Mouse (Mus musculus): ENCODE results near the gene Trp53bp1. TPM values are rescaled to one million over a fixed set of nuclear protein-coding genes. Genes with fewer than 3 reads are reported as not detected.

Gene Trp53bp1
- polyA plus RNA-seq, 1 experiment from 2014 or later = 230 TPM

DNA sequence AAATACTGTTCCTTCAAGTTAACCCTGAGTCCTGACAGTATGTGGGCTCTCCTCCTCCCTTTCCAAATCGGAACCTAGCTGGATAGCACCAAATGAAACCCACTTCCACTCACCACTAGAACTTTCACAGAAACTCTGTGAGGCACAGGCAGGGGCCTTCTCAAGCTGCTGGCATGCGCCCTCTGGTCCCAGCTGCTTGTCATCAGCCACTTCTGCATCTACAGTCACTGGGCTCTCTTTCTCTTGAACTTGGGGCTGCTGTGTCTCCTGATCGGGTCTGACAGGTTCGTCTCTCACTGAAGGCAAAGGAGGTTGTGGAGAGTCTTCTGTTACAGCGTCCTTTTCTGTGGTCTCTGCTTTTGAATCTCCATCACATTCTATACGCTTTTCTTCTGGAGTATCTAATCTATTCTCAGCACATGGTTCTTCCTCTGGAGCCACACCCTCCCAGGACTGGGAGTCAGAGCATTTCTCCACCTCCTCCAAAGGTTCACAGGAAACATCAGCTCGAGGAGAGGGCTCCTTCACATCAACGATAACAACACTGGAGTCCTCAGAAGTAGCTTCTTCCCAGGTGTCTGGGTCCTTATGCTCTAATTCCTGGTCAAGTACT lies 35.6 kb downstream of the Trp53bp1 start:
- Histone ChIP-seq H3K9ac (replicated peaks) (no peak overlapping the region), H3K27me3 (no peaks in the 10 kb centered on the region), H3K36me3 (peaks cover 90% of the 10 kb centered on the region), H3K9me3 (no peaks in the 10 kb centered on the region), H3K4me1 (no peaks in the 10 kb centered on the region), H3K27ac (replicated peaks) (no peak overlapping the region), H3K4me3 (no peak overlapping the region), H3K4me2 (replicated peaks) (no peak overlapping the region)
- ATAC-seq (ENCODE audit: low FRiP score, low read depth) = no peak
- 89% methylated on average over 8 of the region's 8 CpGs for WGBS

- 78% methylated on average over 4 of the region's 4 CpGs for WGBS
- Histone ChIP-seq H3K27me3 (no peaks in the 10 kb centered on the region), H3K4me1 (no peaks in the 10 kb centered on the region), H3K27ac (replicated peaks) (no peak overlapping the region), H3K9me3 (no peaks in the 10 kb centered on the region), H3K4me3 (no peak overlapping the region), H3K4me2 (replicated peaks) (no peak overlapping the region), H3K9ac (replicated peaks) (no peak overlapping the region), H3K36me3 (peaks cover 90% of the 10 kb centered on the region)
- ATAC-seq (ENCODE audit: low FRiP score, low read depth) = no peak
These were observed 43.1 kb downstream of the Trp53bp1 start for GRCm38 (mm10) chr2:121228135-121228534.

- no peak overlapping the region for H3K4me2 ChIP-seq (replicated peaks)
- H3K4me3 ChIP-seq = no peak overlapping the region
- H3K9ac ChIP-seq (replicated peaks) = no peak overlapping the region
- H3K27ac ChIP-seq (replicated peaks) = no peak overlapping the region
- WGBS = 94% methylated on average over 2 of the region's 2 CpGs
- peaks cover 81% of the 10 kb centered on the region for H3K36me3 ChIP-seq
- no peaks in the 10 kb centered on the region for H3K4me1 ChIP-seq
- no peaks in the 10 kb centered on the region for H3K27me3 ChIP-seq
- no peak for ATAC-seq (ENCODE audit: low FRiP score, low read depth)
- no peaks in the 10 kb centered on the region for H3K9me3 ChIP-seq
These were observed 48.2 kb downstream of the Trp53bp1 start for GRCm38 (mm10) chr2:121223010-121223409.

DNA sequence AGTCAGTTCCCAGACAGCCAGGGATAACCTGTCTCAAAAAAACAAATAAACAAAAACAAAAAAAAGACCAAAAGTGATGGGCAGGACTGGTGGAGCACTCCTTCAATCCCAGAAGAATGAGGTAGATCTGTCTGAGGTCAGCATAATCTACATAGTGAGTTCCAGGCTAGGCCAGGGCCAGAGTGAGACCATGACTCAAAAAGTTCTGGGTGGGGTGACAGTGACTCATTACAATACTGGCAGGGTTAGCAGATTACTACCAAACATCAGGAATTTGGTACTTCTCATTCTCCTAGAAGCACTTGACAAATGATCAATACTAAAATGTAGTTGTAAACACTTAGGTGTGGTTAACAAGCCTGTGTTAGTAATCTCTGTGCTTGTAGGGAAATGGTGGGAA lies 51.2 kb downstream of the Trp53bp1 start:
- H3K9ac ChIP-seq (replicated peaks) = no peak overlapping the region
- peaks cover 80% of the 10 kb centered on the region for H3K36me3 ChIP-seq
- H3K27me3 ChIP-seq = no peaks in the 10 kb centered on the region
- no peak for ATAC-seq (ENCODE audit: low FRiP score, low read depth)
- H3K4me1 ChIP-seq = no peaks in the 10 kb centered on the region
- no peak overlapping the region for H3K4me3 ChIP-seq
- H3K4me2 ChIP-seq (replicated peaks) = no peak overlapping the region
- H3K9me3 ChIP-seq = no peaks in the 10 kb centered on the region
- H3K27ac ChIP-seq (replicated peaks) = no peak overlapping the region

GRCm38 (mm10) chr2:121219177-121219576 lies 52.0 kb downstream of the Trp53bp1 start:
- H3K9ac ChIP-seq (replicated peaks) = no peak overlapping the region
- H3K27me3 ChIP-seq = no peaks in the 10 kb centered on the region
- no peak overlapping the region for H3K4me3 ChIP-seq
- no peak overlapping the region for H3K27ac ChIP-seq (replicated peaks)
- peaks cover 81% of the 10 kb centered on the region for H3K36me3 ChIP-seq
- no peak overlapping the region for H3K4me2 ChIP-seq (replicated peaks)
- H3K4me1 ChIP-seq = no peaks in the 10 kb centered on the region
- ATAC-seq (ENCODE audit: low FRiP score, low read depth) = no peak
- H3K9me3 ChIP-seq = no peaks in the 10 kb centered on the region

DNA sequence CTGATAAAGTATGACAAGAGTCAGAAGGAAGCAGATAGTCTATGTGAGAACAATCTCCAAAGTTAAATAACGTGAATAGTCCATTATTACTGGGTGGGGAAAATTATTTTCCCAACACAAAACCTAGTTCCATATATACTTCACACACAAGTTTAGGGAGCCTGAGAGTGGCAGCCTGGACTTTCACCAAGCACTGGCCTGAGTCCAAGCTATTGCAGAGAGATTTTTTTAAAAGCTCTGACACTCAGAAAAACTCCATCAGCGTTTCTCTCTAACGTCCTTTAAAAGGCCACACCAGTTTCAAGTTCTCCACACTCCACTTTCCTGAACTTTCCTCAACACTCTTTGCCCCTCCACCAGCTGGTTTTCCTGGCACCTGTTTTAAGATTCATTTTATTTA lies 56.7 kb downstream of the Trp53bp1 start:
- Histone ChIP-seq H3K4me1 (no peaks in the 10 kb centered on the region), H3K4me2 (replicated peaks) (no peak overlapping the region), H3K36me3 (peaks cover 85% of the 10 kb centered on the region), H3K9ac (replicated peaks) (no peak overlapping the region), H3K27ac (replicated peaks) (no peak overlapping the region), H3K4me3 (no peak overlapping the region), H3K9me3 (no peaks in the 10 kb centered on the region), H3K27me3 (no peaks in the 10 kb centered on the region)
- no peak for ATAC-seq (ENCODE audit: low FRiP score, low read depth)
- WGBS = 93% methylated on average over 3 of the region's 3 CpGs

- WGBS = 87% methylated on average over 3 of the region's 3 CpGs
- H3K36me3 ChIP-seq = peaks cover 95% of the 10 kb centered on the region
- no peak overlapping the region for H3K9ac ChIP-seq (replicated peaks)
- H3K27me3 ChIP-seq = no peaks in the 10 kb centered on the region
- no peak overlapping the region for H3K4me3 ChIP-seq
- no peak overlapping the region for H3K27ac ChIP-seq (replicated peaks)
- no peak overlapping the region for H3K4me2 ChIP-seq (replicated peaks)
- no peaks in the 10 kb centered on the region for H3K9me3 ChIP-seq
- ATAC-seq (ENCODE audit: low FRiP score, low read depth) = no peak
- H3K4me1 ChIP-seq = no peaks in the 10 kb centered on the region
These were observed 64.7 kb downstream of the Trp53bp1 start for GRCm38 (mm10) chr2:121206541-121206940.

GRCm38 (mm10) chr2:121204276-121204675 lies 66.9 kb downstream of the Trp53bp1 start:
- 95% methylated on average over 17 of the region's 17 CpGs for WGBS
- no peak overlapping the region for H3K9ac ChIP-seq (replicated peaks)
- peaks cover 96% of the 10 kb centered on the region for H3K36me3 ChIP-seq
- no peak overlapping the region for H3K4me3 ChIP-seq
- no peaks in the 10 kb centered on the region for H3K9me3 ChIP-seq
- H3K27ac ChIP-seq (replicated peaks) = no peak overlapping the region
- H3K4me2 ChIP-seq (replicated peaks) = no peak overlapping the region
- H3K27me3 ChIP-seq = no peaks in the 10 kb centered on the region
- ATAC-seq (ENCODE audit: low FRiP score, low read depth) = no peak
- H3K4me1 ChIP-seq = no peaks in the 10 kb centered on the region

- H3K27me3 ChIP-seq = no peaks in the 10 kb centered on the region
- no peaks in the 10 kb centered on the region for H3K4me1 ChIP-seq
- 92% methylated on average over 9 of the region's 9 CpGs for WGBS
- H3K36me3 ChIP-seq = peaks cover 96% of the 10 kb centered on the region
- no peak overlapping the region for H3K27ac ChIP-seq (replicated peaks)
- no peak overlapping the region for H3K4me3 ChIP-seq
- H3K9me3 ChIP-seq = no peaks in the 10 kb centered on the region
- H3K4me2 ChIP-seq (replicated peaks) = no peak overlapping the region
- no peak for ATAC-seq (ENCODE audit: low FRiP score, low read depth)
- no peak overlapping the region for H3K9ac ChIP-seq (replicated peaks)
These were observed 75.7 kb downstream of the Trp53bp1 start for GRCm38 (mm10) chr2:121195466-121195865.

GRCm38 (mm10) chr2:121188530-121188929 lies 82.7 kb downstream of the Trp53bp1 start:
- Histone ChIP-seq H3K9ac (replicated peaks) (no peak overlapping the region), H3K4me1 (no peaks in the 10 kb centered on the region), H3K27ac (replicated peaks) (no peak overlapping the region), H3K27me3 (no peaks in the 10 kb centered on the region), H3K36me3 (peaks cover 86% of the 10 kb centered on the region), H3K9me3 (no peaks in the 10 kb centered on the region), H3K4me3 (no peak overlapping the region), H3K4me2 (replicated peaks) (no peak overlapping the region)
- ATAC-seq (ENCODE audit: low FRiP score, low read depth) = no peak
- 80% methylated on average over 1 of the region's 1 CpGs for WGBS

DNA sequence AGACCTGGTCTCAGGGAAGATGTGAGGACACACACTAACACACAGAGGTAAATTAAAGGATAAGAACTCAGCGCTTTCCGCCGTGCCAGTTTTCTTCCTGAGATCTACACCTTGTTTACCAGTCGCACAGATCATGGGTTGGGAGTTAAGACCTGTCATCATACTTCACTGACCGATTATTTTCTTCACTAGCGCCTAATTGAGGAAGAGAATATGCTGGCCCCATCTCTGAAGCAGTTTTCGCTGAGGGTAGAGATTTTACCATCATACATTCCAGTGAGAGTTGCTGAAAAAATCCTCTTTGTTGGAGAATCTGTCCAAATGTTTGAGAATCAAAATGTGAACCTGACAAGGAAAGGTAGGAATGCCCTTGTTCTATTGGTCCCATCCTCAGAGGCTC lies 87.1 kb downstream of the Trp53bp1 start:
- H3K9me3 ChIP-seq = no peaks in the 10 kb centered on the region
- H3K27me3 ChIP-seq = no peaks in the 10 kb centered on the region
- no peak overlapping the region for H3K4me2 ChIP-seq (replicated peaks)
- H3K4me3 ChIP-seq = no peak overlapping the region
- no peak overlapping the region for H3K9ac ChIP-seq (replicated peaks)
- 97% methylated on average over 7 of the region's 7 CpGs for WGBS
- no peak overlapping the region for H3K27ac ChIP-seq (replicated peaks)
- peaks cover 70% of the 10 kb centered on the region for H3K36me3 ChIP-seq
- H3K4me1 ChIP-seq = no peaks in the 10 kb centered on the region
- no peak for ATAC-seq (ENCODE audit: low FRiP score, low read depth)

DNA sequence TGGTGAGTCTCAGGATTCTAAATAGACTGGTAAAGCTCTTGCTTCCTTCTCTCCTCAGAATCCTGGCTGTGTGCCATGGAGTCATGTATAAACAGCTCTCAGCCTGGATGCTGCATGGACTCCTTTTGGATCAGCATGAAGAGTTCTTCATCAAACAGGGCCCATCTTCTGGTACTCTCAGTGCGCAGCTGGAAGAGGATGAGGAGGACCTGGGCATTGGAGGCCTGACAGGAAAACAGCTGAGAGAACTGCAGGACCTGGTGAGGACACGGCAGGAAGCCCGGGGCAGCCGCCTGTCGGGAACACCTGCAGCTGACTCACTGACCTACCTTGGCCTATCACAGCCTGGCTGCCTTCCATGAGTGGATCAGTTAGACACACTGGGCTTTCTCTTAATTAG lies 87.8 kb downstream of the Trp53bp1 start:
- Histone ChIP-seq H3K4me2 (replicated peaks) (no peak overlapping the region), H3K9me3 (no peaks in the 10 kb centered on the region), H3K9ac (replicated peaks) (no peak overlapping the region), H3K4me1 (no peaks in the 10 kb centered on the region), H3K36me3 (peaks cover 66% of the 10 kb centered on the region), H3K4me3 (no peak overlapping the region), H3K27me3 (no peaks in the 10 kb centered on the region), H3K27ac (replicated peaks) (no peak overlapping the region)
- no peak for ATAC-seq (ENCODE audit: low FRiP score, low read depth)
- WGBS = 96% methylated on average over 5 of the region's 5 CpGs

DNA sequence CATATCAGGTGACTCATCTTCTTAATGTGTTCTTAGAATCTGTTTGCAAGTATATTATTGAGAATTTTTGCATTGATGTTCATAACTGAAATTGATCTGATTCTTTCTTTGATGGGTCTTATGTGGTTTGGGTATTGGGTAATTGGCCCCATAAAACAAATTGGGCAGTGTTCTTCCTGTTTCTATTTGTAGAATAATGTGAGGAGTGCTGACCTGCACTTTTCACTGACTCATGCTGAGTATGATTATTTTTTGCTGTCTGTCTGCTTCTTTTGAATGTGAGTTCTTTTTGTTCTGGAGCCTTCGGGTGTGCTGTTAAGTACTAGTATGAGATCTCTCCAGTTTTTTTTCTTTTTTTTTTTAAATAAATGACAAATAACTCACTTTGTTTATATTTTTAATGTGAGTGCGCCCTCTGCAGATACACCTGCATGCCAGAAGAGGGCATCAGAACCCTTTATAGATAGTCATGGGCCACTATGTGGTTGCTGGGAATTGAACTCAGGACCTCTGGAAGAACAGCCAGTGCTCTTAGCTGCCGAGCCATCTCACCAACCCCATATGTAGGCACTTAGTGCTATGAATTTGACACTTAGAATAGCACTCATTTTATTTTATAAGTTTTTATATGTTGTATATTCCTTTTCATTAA lies 92.3 kb downstream of the Trp53bp1 start:
- WGBS = 96% methylated on average over 3 of the region's 3 CpGs
- no peak for ATAC-seq (ENCODE audit: low FRiP score, low read depth)
- no peaks in the 10 kb centered on the region for H3K4me1 ChIP-seq
- H3K36me3 ChIP-seq = peaks cover 73% of the 10 kb centered on the region
- no peak overlapping the region for H3K27ac ChIP-seq (replicated peaks)
- H3K9ac ChIP-seq (replicated peaks) = no peak overlapping the region
- no peaks in the 10 kb centered on the region for H3K9me3 ChIP-seq
- H3K4me2 ChIP-seq (replicated peaks) = no peak overlapping the region
- H3K27me3 ChIP-seq = no peaks in the 10 kb centered on the region
- no peak overlapping the region for H3K4me3 ChIP-seq
